Mouse (Mus musculus): ENCODE results near the gene Ermap.

GRCm38 (mm10) chr4:119167068-119167467 lies 22.7 kb downstream of the Ermap start:
- TF ChIP-seq CTCF (IDR thresholded peaks at IDR 0.05; ENCODE audit: insufficient read depth, low read depth, low read length) (no peak), POLR2A (IDR thresholded peaks at IDR 0.05; ENCODE audit: insufficient read depth, low read depth, low read length) (no peak)

Measured in olfactory bulb, adult 2 months (tissue).